Mouse (Mus musculus): ENCODE results near the gene Gm37240. TPM values are rescaled to one million over a fixed set of nuclear protein-coding genes. Genes with fewer than 3 reads are reported as not detected.

The Gm37240 gene
- total RNA-seq, 1 experiment, result 1.2 TPM

DNA sequence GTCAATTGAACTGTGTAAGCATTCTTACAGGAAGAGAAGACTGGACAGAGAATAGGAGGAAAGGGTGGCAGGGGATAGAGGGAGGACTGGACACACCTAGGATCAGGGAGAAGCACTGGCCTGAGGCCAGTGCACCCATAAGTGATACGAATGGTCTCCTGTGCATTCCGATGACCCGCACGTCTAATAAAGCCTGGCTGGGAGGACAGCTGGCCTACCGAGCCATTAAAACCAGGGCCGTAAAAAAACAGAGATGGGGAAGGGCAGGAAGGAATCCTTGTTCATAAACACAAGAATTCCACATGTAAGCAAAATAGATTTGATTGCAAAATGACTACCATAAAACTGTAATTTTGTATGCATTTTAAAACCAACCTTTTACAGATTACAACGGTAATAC, 762.9 kb downstream of the Gm37240 start:
- no peak overlapping the region for H3K9ac ChIP-seq (ENCODE audit: insufficient read depth, low read depth, low read length, poor library complexity, severe bottlenecking)
- no peaks in the 10 kb centered on the region for H3K9me3 ChIP-seq (ENCODE audit: control insufficient read depth, insufficient read depth, low read depth, low read length)
- no peak for DNase-seq (ENCODE audit: low read depth, low spot score)
- in situ Hi-C loops (cut with MboI; ENCODE audit: low sequenced_read_pairs in 2 of 2, unreplicated experiment in 2 of 2), result no loop called here
- no peaks in the 10 kb centered on the region; a peak in 2 of 4 replicates for H3K4me1 ChIP-seq (ENCODE audit: control insufficient read depth in 2 of 2, insufficient read depth in 2 of 2, low read length in 2 of 2, poor library complexity in 1 of 2)
- TF ChIP-seq ZNF384 (IDR thresholded peaks at IDR 0.05; ENCODE audit: low read depth, low read length), result no peak
- no peak for TF ChIP-seq CHD2 (IDR thresholded peaks at IDR 0.05; ENCODE audit: low read depth, low read length)
- TF ChIP-seq HCFC1 (IDR thresholded peaks at IDR 0.05; ENCODE audit: borderline replicate concordance, insufficient read depth, low read length), result no peak
- TF ChIP-seq ZC3H11A (IDR thresholded peaks at IDR 0.05; ENCODE audit: borderline replicate concordance, low read depth, low read length), result no peak
- TF ChIP-seq MAFK (IDR thresholded peaks at IDR 0.05; ENCODE audit: insufficient read depth, low read depth, low read length), result no peak
- H3K4me3 ChIP-seq (ENCODE audit: insufficient read depth in 1 of 2, low read depth in 1 of 2, low read length in 2 of 2, poor library complexity in 1 of 2, severe bottlenecking in 1 of 2), result no peak overlapping the region
- no peaks in the 10 kb centered on the region for H3K36me3 ChIP-seq (ENCODE audit: control insufficient read depth, insufficient read depth, low read length, poor library complexity, severe bottlenecking)
- H3K27ac ChIP-seq (ENCODE audit: insufficient read depth, low read depth, low read length, poor library complexity, severe bottlenecking), result no peak overlapping the region

DNA sequence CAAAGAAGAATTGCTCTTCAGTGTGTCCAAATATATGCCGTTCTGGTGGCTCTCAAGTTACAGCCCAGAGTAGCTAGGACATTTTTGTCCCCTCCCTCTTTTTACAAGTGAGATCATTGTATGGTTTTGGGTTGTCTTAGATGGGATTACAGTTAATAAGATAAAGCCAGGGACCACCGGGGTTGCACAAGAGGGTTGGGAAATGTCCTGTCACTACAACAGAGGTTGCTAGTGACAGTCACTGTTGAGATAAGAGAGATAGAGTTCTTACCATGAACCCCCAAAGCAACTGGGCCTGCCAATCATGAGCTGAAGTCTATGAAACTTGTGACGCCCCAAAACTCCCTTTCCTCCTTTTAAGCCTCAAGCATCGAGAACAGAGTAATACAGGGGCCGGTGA, 769.6 kb downstream of the Gm37240 start:
- Histone ChIP-seq H3K4me3 (ENCODE audit: insufficient read depth in 1 of 2, low read depth in 1 of 2, low read length in 2 of 2, poor library complexity in 1 of 2, severe bottlenecking in 1 of 2) (no peak overlapping the region), H3K9me3 (ENCODE audit: control insufficient read depth, insufficient read depth, low read depth, low read length) (no peaks in the 10 kb centered on the region), H3K36me3 (ENCODE audit: control insufficient read depth, insufficient read depth, low read length, poor library complexity, severe bottlenecking) (no peaks in the 10 kb centered on the region), H3K4me1 (ENCODE audit: control insufficient read depth in 2 of 2, insufficient read depth in 2 of 2, low read length in 2 of 2, poor library complexity in 1 of 2) (no peaks in the 10 kb centered on the region), H3K27ac (ENCODE audit: insufficient read depth, low read depth, low read length, poor library complexity, severe bottlenecking) (no peak overlapping the region), H3K9ac (ENCODE audit: insufficient read depth, low read depth, low read length, poor library complexity, severe bottlenecking) (no peak overlapping the region)
- in situ Hi-C loops (cut with MboI; ENCODE audit: low sequenced_read_pairs in 2 of 2, unreplicated experiment in 2 of 2), result no loop called here
- no peak for TF ChIP-seq ZNF384 (IDR thresholded peaks at IDR 0.05; ENCODE audit: low read depth, low read length)
- TF ChIP-seq CHD2 (IDR thresholded peaks at IDR 0.05; ENCODE audit: low read depth, low read length), result no peak
- no peak for DNase-seq (ENCODE audit: low read depth, low spot score)

DNA sequence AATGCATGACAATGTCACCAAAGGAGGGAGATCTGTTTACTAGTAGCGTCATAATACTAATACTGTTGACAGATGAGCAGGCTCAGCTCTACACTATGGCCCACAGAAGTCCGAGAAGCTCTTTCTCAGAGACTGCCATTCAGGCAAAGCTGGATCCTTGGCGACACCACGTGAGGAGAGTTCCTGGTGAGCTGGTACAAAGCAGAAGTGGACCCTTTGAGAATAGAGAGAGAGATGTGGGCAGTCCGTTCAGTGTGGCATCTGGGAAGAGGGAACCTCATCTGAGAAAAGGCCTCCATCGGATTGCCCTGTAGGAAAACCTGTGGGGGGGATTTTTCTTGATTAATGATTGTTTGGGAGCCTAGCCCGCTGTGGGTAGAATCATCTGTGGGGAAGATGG, 770.3 kb downstream of the Gm37240 start:
- no peaks in the 10 kb centered on the region for H3K4me1 ChIP-seq (ENCODE audit: control insufficient read depth in 2 of 2, insufficient read depth in 2 of 2, low read length in 2 of 2, poor library complexity in 1 of 2)
- TF ChIP-seq CHD2 (IDR thresholded peaks at IDR 0.05; ENCODE audit: low read depth, low read length) (no peak), ZNF384 (IDR thresholded peaks at IDR 0.05; ENCODE audit: low read depth, low read length) (no peak), MAFK (IDR thresholded peaks at IDR 0.05; ENCODE audit: insufficient read depth, low read depth, low read length) (no peak), ZC3H11A (IDR thresholded peaks at IDR 0.05; ENCODE audit: borderline replicate concordance, low read depth, low read length) (no peak), HCFC1 (IDR thresholded peaks at IDR 0.05; ENCODE audit: borderline replicate concordance, insufficient read depth, low read length) (no peak)
- no peak overlapping the region for H3K9ac ChIP-seq (ENCODE audit: insufficient read depth, low read depth, low read length, poor library complexity, severe bottlenecking)
- in situ Hi-C loops (cut with MboI; ENCODE audit: low sequenced_read_pairs in 2 of 2, unreplicated experiment in 2 of 2), result no loop called here
- H3K27ac ChIP-seq (ENCODE audit: insufficient read depth, low read depth, low read length, poor library complexity, severe bottlenecking), result no peak overlapping the region
- no peaks in the 10 kb centered on the region for H3K36me3 ChIP-seq (ENCODE audit: control insufficient read depth, insufficient read depth, low read length, poor library complexity, severe bottlenecking)
- DNase-seq (ENCODE audit: low read depth, low spot score), result no peak
- H3K4me3 ChIP-seq (ENCODE audit: insufficient read depth in 1 of 2, low read depth in 1 of 2, low read length in 2 of 2, poor library complexity in 1 of 2, severe bottlenecking in 1 of 2), result no peak overlapping the region
- no peaks in the 10 kb centered on the region for H3K9me3 ChIP-seq (ENCODE audit: control insufficient read depth, insufficient read depth, low read depth, low read length)

DNA sequence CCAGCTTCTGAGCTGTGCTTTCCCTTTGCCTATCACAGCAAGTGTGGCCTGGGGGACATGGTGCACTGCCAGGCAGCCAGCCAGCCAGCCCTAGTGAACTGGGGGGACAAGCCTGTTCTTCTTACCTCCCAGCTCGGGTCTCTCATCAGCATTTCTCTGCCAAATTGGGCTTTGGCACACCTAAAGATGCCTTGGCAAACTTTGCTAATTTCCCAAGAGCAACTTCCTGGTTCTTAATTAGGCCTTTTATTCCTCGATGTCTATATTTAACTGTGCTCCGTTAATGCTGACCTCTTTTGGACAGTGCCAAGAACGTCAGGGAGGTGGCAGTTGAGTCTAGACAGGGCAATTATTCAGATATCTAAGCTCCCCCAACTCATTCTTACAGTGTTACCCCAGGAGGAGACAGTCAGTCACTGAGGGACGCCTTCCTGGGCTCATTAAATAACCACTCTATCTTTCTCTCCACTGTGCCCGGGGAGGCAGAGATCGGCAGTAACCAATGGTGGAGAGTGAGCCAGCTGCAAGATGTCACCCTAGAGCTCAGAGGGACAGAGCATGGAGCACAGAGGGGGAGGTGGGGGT, 771.3 kb downstream of the Gm37240 start:
- no peak for DNase-seq (ENCODE audit: low read depth, low spot score)
- in situ Hi-C loops (cut with MboI; ENCODE audit: low sequenced_read_pairs in 2 of 2, unreplicated experiment in 2 of 2), result no loop called here
- Histone ChIP-seq H3K9ac (ENCODE audit: insufficient read depth, low read depth, low read length, poor library complexity, severe bottlenecking) (no peak overlapping the region), H3K4me3 (ENCODE audit: insufficient read depth in 1 of 2, low read depth in 1 of 2, low read length in 2 of 2, poor library complexity in 1 of 2, severe bottlenecking in 1 of 2) (no peak overlapping the region), H3K4me1 (ENCODE audit: control insufficient read depth in 2 of 2, insufficient read depth in 2 of 2, low read length in 2 of 2, poor library complexity in 1 of 2) (no peaks in the 10 kb centered on the region), H3K36me3 (ENCODE audit: control insufficient read depth, insufficient read depth, low read length, poor library complexity, severe bottlenecking) (no peaks in the 10 kb centered on the region), H3K9me3 (ENCODE audit: control insufficient read depth, insufficient read depth, low read depth, low read length) (no peaks in the 10 kb centered on the region), H3K27ac (ENCODE audit: insufficient read depth, low read depth, low read length, poor library complexity, severe bottlenecking) (no peak overlapping the region)
- no peak for TF ChIP-seq MAFK (IDR thresholded peaks at IDR 0.05; ENCODE audit: insufficient read depth, low read depth, low read length)
- no peak for TF ChIP-seq CHD2 (IDR thresholded peaks at IDR 0.05; ENCODE audit: low read depth, low read length)
- TF ChIP-seq HCFC1 (IDR thresholded peaks at IDR 0.05; ENCODE audit: borderline replicate concordance, insufficient read depth, low read length), result no peak
- TF ChIP-seq ZNF384 (IDR thresholded peaks at IDR 0.05; ENCODE audit: low read depth, low read length), result no peak
- no peak for TF ChIP-seq ZC3H11A (IDR thresholded peaks at IDR 0.05; ENCODE audit: borderline replicate concordance, low read depth, low read length)

DNA sequence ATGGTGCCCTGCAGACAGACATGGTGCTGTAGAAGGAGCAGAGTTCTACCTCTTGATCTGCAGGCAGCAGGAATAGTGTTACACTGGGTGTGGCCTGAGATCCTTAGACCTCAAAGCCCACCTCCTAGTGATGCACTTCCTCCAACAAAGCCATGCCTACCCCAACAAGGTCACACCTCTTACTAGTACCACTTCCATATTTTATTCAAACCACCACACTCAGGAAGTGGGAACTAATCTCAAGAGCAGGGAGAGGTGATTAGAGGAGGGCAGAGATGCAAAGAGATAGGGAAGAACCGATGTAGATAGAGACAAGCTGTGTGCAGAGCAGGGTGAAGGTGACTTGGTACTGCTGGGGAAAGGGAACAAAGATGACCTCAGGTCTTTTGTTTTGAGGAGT, 773.8 kb downstream of the Gm37240 start:
- Histone ChIP-seq H3K9ac (ENCODE audit: insufficient read depth, low read depth, low read length, poor library complexity, severe bottlenecking) (no peak overlapping the region), H3K4me1 (ENCODE audit: control insufficient read depth in 2 of 2, insufficient read depth in 2 of 2, low read length in 2 of 2, poor library complexity in 1 of 2) (no peaks in the 10 kb centered on the region), H3K27ac (ENCODE audit: insufficient read depth, low read depth, low read length, poor library complexity, severe bottlenecking) (no peak overlapping the region), H3K36me3 (ENCODE audit: control insufficient read depth, insufficient read depth, low read length, poor library complexity, severe bottlenecking) (no peaks in the 10 kb centered on the region), H3K4me3 (ENCODE audit: insufficient read depth in 1 of 2, low read depth in 1 of 2, low read length in 2 of 2, poor library complexity in 1 of 2, severe bottlenecking in 1 of 2) (no peak overlapping the region), H3K9me3 (ENCODE audit: control insufficient read depth, insufficient read depth, low read depth, low read length) (no peaks in the 10 kb centered on the region)
- in situ Hi-C loops (cut with MboI; ENCODE audit: low sequenced_read_pairs in 2 of 2, unreplicated experiment in 2 of 2), result no loop called here
- no peak for TF ChIP-seq CHD2 (IDR thresholded peaks at IDR 0.05; ENCODE audit: low read depth, low read length)
- DNase-seq (ENCODE audit: low read depth, low spot score), result no peak

Data from ES-E14 (cell line).